Mouse (Mus musculus) urinary bladder, postnatal 10 days (tissue): ENCODE data around the gene Dscam.

ENCODE experiments used
- DNase-seq: peaks from one replicate; pipeline ENCODE4 v3.0.0; 2022; ENCODE audit warnings: low spot score

Gene Dscam

DNA sequence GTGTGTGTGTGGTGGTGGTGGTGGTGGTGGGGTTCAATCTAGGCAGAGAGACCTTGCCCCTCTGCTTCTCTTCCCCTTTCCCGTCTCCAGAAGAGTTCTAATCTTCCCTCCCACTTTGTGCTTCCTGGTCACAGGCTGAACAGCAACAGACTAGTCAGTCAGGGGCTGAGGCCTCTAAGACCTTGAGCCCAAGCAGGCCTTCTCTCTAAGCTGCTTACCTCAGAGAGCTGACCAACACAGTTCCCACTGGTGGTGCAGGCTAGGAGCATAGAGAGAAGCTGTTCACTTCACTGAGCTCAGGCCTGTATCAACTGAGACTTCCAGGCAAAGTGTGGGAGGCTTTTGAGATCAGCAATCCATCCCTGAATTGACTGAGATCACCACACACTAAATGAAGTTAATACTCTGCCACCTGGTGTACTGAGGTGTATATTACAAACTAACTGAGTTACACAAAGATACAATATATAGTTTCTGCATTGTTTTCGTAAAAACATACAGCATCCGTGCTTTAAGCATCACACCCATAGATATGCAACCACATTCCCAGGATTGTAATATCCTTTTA is 153.3 kb downstream of the Dscam start:
- DNase-seq: no peak

DNA sequence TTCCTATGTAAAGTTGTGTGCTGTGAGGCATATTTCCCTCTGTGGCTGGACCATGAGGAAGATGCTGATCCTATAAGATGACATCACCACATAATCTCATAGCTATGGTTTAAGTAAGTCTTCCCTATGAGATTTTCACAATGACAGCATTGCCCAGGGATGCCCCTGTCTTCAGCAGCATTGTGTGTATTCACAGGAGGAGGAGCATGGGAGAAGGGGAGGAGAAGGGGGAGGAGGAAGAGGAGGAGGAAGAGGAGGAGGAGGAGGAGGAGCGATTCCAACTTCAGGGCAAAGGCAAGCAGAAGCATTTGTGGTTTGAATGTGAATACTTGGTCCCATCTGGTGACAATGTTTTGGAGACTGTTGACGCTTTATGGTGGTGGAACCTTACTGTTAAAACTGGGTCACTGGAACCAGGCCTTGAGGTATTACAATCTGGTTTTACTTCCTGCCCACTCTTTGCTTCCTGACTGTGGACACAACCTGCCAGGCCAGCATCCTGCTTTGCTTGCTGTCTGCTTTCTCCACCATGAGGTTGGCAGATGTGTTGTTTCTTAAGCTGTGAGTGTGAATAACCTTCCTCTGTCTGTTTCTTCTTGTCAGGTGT is 154.2 kb downstream of the Dscam start:
- no peak for DNase-seq

DNA sequence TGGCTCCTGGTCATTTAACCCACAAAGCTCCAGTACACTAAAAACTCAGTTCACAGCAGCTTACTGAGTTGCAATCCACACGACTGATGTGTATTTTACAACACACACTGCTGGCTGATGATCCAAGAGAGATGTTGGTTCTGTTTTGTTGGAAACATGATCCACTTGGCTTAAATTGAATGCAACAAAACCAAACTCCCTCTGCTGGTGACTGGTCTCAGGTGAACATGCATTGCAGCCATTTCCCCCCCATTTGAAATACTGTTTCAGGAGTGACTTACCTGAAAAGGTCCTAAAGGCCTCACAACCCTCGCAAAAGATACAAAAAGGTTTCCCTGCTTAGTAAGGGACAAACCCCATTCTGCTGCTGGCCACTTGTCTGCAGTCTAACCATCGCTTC is 156.2 kb downstream of the Dscam start:
- DNase-seq: no peak

DNA sequence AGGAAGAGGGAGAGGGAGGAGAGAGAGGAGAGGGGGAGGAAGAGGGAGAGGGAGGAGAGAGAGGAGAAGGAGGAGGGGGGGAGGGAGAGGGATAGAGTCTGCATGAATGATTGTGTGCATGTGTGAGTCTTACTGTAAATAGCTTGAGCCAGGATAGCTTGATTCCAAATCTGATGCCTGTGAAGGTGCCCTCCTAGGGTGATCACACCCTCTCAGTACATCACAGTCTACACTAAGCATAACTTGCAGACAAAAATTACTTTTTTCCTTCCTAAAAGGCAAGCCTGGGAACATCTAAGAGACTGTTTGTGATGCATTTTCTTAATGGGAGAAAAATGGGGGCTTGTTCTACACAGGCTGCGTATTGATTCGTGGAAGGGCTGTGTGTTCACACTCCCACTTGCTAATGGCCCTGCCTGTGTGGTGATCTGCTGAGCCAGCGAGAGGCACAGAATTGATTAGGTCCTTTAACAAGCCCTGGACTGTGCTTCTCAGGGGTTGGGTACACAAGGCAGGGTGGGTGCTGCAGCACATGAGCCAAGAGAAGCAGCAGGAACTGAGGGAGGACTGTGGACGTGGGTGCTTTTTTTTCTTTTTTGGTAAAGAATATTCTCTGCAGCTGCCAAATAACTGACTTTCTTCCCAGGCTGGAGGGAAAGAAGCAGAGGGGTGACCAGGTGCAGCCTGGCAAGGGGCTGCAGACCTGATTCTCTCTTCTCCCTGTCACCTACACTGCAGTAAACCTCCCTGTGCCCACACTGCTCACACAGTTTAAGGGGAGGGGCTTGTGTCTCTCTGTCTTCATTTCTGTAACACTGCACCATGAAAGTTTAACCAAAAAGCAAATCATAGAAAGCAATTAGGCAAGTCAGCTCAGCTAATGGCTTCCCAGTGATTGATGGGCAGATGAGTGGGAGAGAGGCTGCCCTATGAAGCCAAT is 161.2 kb downstream of the Dscam start:
- DNase-seq: no peak

DNA sequence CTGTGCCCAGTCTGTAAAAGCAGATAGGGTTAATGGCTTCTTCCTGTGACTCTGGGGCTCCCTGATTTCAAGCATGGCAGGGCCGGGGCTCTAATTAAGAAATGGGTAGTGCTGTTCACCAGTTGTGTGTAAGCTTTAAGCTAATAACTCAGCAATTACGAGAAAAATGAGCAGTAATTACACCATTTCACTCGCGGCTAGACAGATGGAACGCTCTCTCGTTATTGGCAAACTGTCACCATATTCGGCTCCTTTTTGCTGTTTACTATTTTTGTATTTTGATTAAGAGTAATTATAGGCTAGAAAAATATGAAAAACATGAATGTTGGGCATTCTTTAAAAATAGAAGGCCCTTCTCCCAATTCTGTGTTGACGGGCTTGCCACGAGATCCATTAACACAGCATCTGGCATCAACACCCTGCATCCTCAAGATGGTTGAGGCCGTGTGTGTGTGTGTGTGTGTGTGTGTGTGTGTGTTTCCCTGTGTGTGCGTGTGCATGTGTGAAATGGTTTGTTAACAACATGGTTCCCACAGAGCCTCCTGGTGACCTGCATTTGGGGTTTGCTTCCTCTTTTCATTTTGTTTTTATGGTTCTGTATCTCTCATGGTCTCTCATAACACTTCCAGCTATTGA is 162.5 kb downstream of the Dscam start:
- DNase-seq: no peak

DNA sequence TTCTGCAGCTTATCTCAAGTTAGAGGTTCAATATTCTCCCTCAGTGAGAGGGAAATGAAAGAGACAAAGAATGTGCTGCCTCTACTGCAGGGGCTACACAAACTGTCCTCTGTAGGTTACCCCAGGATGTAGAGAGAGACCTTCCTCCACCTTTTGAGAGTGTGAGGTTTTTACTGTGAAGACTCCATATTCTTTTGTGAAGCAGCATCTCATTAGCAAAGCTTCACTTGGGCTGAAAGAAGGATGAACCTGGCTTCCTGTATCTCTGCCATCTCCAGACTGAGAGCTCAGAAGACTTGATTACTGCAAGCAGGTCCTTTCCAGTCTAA is 163.7 kb downstream of the Dscam start:
- DNase-seq: no peak

DNA sequence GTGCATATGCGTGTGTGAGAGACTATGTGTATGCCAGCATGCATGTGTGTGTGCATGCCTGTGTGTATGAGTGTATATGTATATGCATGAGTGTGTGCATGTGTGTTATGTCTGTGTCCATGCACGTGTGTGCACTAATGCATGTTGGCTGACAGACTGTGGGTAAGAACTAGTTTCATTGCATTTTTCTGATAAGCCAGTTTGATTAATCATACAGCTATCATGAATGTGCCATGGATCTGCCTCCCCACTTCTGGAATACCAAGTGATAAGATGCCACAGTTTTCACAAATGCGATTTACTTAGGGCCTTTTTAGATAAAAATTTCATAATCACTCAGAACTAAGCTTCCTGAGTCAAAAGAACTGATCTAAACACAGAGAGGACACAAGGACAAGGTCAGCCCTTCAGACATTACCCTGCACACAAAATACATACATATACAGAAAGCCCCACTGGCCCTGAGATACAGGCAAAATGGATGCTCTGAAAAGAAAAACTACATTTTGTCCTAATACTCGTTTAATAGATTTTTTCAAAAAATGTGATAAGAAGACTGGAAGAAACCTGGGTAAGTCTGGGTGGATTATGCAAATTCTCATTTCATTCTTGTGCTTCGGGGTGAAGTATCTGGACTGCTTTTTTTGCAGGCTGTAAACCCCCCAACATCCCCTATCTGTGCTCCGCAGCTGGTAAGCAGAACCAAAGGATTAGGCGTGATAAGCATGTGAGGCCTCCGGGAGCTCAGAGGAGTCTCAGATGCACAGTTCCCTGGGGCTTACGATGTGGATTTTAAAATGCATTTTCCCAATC is 164.3 kb downstream of the Dscam start:
- no peak for DNase-seq

DNA sequence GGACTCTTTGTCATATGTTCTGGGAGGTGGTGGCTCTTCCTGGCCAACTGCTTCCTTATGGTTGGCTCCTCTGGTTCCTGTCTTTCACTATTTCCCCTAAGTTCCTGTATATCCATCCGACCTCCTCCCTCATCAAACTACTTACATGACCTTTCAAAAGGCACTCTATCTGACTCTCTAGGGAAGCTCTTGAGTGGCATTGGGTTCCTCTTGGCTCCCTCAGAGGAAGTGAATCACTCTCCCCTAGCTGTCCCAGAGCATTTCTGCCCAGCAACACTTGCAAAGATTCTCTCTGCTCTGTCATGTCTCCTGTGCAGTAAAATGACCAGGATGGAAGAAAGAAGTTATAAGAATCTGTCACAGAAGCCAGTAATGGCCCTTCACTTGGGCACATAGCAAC is 166.6 kb downstream of the Dscam start:
- DNase-seq: no peak

DNA sequence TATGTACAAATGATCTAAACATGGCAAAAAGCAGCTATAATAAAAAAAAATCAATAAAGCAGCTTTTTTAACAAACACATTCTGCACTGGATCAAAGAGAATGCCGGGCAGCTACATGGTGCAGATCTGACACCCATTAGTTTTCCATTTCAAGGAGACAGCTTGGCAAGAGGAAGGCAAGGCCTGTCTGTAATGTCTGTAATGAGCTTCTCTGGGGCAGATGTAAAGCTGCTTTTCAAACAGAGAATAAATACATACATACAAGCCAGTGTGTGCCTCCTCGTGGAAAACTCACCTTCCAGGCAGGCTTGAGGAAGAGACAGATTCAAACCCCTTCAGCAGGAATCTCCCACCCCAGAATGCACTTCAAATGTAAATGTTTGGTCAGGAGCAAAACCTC is 167.7 kb downstream of the Dscam start:
- DNase-seq: no peak

DNA sequence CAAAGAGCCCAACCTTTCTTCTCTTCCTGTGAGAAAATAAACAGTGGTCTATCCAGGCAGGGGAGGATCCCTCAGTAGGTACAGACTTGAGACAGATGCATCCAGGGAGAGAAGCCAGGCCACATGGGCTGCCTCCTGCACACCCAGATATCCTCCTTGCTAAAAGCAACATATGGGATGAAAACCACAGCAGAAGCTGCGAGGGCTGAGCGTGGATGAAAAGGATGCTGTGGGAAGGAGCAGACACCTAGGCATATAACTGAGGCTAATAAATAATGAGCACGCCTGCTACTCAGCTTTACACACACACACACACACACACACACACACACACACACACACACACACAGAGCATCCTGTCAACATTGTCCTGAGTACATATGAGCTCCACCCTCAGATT is 168.4 kb downstream of the Dscam start:
- no peak for DNase-seq

DNA sequence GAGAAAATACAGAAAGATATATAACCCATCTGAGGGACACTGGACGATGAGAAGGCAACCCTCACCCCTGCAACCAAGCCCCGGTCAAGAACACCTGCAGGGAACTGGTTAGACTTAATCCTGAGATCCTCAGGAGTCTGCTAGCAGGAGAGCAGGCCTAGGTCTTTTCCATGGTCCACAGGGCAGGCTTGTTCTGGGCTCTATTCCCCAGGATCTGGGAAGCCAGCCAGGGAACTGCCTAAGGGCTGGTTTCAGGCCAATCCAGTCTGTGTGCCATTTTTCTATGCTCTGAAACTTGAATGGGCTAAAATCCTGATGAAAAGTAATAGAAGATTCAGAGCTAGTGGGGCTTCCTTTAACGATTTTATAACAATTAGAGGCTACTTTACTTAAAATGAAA is 173.7 kb downstream of the Dscam start:
- DNase-seq: no peak

DNA sequence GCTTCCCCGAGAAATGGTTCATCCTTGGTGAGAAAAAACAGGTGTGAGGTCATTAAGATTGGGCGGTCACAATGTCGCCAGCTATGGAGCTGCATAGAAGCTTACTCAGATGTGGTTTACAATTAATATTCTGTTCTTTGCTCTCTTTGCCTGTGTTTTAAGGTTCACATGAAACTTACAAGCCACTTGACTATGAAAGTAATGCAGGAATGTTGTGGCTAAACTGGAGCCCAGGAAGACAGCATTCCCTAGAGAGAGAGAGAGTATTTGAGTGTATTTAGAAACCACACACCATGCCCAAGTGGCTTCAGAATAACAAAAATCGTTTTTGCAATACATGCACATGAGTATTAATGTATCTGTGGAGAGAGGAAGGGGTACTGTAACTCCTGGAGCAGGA is 174.7 kb downstream of the Dscam start:
- DNase-seq: no peak

DNA sequence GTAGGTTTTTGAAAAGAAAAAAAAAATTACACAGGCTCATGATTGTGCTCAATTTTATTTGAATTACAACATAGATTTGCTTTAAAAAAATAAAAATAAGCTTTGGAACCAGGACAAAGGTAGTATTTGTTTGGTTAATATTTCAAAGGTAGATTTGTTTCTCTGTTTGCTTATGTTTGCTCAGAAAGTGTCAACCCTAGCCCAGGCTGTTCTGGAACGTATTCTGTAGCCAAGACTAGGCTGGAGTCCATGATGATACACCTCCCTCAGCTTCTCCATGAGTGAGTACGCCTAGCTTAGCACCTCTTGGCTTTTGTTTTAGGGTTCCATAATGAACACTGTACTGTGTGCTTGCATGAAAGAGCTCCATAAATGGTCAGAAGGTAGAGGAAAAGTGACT is 183.2 kb downstream of the Dscam start:
- no peak for DNase-seq

DNA sequence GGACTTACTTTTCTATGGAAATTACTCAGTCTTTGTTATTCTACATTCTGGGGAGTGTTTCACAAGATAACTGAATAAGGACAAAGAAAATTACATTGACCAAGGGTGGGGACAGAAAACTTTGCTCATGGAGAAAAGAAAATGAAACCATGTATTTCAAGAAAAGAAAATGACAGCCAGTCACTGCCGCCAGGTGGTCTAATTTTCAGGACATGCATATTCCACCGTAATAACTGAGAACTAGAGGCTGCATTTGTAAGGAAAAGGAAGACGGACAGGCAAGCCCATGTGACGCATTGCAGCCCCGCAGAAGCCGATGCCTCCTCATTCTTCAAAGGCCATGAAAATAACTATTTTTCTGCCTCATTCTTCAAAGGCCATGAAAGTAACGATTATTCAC is 197.3 kb downstream of the Dscam start:
- DNase-seq: no peak

DNA sequence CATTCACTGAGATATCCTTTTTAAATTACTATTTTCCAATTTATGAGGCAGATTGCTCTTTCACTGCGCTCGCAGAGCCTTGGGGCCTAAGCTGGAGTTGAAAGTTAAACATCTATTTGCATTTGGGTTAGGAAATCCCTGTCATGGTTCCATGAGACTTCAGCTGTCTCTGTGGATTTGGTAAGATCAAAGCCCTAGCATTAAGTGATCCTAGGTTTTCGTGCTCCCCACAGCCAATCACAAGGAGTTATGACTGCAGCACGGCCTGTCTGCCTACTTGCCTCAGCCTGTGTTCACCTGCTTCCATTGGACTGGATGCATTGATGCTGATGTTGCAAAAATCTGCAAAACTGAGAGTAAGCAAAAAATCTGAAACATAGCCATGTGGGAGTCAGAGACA is 198.8 kb downstream of the Dscam start:
- no peak for DNase-seq

DNA sequence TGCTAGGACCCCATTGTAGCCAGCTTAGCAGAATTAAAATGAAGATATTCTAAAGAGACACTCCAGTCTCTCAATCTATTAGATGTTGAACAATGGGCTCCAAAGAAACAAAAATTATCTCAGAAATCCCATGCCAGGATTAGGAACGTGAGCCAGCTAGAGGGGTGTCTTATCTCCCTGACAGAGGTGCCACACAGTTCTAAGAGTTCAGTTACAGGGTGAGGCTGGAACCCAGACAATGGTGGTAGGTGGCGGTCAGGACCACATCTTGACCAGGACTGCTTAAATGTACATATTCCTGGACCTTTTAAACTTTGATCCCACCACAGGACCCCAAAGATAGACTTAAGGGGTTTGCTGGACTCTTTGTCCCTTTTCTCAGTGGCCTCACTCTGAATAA is 200.1 kb downstream of the Dscam start:
- DNase-seq: no peak

DNA sequence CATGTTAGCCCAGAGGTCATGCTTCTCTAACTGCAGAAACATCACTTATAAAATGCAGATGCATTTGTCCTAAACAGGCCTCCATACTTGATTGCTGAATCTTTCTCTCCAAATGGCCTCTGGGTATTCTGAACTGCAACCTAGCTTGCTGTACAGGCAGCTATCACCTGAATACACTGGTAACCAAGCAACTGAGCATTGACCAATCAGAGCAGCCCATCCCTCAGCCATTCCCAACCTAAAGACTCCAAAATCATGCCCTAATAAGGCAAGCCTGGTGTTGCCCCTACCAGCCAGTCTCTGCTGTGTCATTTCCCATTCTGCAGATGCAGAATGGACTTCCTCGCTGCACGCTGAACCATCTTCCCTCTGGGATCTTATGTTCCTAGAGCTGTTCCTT is 200.9 kb downstream of the Dscam start:
- no peak for DNase-seq

DNA sequence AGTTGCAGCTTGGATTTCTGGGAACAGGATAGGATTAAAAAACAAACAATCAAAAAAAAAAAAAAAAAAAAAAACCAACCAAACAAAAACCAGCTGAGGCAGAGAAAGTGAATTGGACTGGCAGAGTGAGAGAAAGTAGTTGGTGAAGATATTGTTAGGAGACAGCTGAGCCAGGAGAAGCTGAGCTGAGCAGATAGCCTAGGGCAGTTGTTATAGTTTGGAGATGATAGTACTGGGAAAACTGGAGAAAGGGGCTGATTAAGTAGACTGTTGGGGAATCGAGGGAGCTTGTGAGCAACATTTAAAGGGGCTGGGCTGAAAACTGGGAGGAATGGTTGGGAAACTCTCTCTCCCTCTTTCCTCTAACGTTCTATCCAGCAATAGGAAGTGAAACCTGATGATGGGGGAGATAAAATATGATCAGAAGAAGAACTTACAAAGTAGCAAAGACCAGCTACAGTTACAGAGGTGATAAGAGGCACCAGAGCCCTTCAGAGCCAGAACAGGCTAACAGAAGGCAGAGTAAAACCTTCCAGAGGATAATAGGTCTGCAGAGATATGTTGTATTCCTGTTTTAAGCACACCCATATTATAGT is 201.6 kb downstream of the Dscam start:
- DNase-seq: no peak

DNA sequence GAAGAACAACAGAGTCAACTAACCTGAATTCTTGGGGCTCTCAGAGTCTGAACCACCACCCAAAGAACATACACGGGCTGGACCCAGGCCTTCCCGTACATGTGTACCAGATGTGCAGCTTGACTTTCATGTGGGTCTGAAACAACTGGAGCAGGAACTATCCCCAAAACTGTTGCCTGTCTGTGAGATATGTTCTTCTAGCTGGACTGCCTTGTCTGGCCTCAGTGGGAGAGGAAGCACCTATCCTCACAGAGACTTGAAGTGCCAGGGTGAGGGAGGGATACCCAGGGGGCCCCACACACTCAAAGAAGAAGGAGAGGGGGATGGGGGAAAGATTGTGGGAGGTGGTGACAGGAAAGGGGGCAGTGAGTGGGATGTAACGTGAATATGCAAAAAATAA is 210.9 kb downstream of the Dscam start:
- no peak for DNase-seq

DNA sequence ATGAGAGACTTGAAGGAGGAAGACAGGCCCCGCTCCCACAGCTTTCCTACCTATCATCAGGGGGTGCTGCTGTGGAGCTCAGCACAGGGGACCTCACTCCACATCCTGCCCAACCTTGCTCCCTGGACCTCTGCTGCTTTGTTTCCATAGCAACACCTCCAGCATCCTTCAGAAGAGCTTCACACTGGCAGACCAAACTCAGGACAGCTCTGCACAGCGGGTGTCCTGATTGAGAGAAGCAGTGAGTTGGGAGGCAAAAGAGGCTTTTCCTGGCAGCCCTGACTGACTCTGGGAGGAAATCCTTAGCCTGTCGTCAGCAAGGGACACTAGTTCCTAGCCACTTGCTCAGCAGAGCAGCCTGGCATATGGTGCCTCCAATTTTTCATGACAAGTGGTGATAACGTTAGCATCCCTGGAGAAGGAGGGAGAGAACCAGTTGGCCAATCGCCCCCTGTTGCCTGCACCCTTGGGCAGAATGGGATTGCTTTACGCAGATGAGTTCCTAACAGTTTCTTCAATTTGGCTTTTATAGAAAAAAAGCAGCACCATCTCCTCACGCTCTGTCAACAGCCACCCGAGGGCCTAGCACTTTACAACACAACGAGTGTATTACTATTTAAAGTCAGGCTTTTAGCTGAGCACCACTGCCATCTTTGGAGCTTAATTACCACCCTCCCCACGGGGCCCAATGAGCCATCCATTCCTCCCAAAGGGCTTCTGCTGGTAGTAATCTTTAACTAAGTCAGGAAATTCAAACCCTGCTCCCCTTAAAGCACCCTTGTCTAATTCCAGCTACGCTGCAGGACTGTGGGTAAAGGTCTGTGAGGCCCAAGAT is 224.9 kb downstream of the Dscam start:
- DNase-seq: no peak

DNA sequence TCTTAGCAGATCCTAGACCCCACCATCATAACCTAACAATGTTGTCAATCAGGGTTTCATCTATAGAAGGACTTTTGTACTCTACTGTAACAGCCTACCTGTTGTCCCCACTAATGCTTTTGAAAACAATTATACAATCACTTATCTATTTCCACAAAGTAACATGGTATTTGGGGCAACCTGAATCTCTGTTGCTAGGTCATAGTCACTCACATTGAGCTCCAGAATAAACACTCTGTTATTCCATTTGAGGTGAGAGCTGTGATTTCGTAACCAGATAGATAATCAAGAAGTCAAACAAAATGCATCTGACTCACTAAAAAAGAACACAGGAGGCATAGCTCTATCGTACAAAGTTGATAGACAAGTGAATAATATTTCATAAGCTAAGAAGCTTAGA is 226.9 kb downstream of the Dscam start:
- DNase-seq: no peak
